8 mouse cellular contexts compared by ENCODE assay signal in the genomic region with DNA sequence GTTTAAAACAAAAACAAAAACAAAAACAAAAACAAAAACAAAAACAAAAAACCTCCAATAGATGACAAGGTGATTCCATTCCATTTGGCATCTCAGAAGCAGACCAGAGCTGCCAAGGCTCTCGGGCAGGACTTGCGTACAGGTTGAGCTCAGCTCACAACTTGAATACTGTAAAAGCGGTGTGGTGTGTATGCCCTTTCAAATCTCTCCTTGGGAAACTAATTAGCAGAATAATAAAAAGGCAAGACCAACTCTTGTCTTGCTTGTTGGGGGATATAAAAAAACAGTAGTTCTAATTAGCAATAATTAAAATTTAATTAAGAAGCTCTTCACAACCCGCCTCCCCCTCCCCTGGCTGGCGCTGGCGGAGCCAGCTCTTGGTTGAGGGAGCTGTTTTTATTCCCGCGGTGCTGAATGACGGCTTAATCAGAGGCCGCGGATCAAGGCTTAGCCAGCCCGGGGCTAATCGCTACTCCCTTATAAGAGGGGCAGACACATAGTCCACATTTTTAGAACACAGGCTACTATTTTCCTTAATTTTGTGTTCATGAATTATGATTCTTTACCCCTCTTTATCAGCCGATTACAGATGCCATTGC. TPM values are rescaled to one million over a fixed set of nuclear protein-coding genes. Genes with fewer than 3 reads are reported as not detected.
DNase-seq lines count a peak whose midpoint lies in the region; ATAC-seq and TF ChIP-seq lines count a peak whose summit lies in the region.

No protein-coding gene starts in this region.

- H3K4me2 ChIP-seq in midbrain, embryonic 16.5 days (ENCODE audit: low read length), result peak overlapping the region; percentile 48
- H3K4me2 ChIP-seq in intestine, postnatal 0 days (replicated peaks; ENCODE audit: low read depth), result no peak overlapping the region

- no peaks in the 10 kb centered on the region; the same call in 1 of the 2 replicates for H3K27me3 ChIP-seq in midbrain, embryonic 16.5 days (ENCODE audit: control insufficient read depth, insufficient read depth, low read depth, low read length)
- H3K27me3 ChIP-seq in intestine, postnatal 0 days (replicated peaks; ENCODE audit: control insufficient read depth, insufficient read depth, low read length), result 0 out of 2 replicates have a peak, but pooled peaks cover 8% of the 10 kb centered on the region
- no peaks in the 10 kb centered on the region; the same call in 1 of the 2 replicates for H3K27me3 ChIP-seq in cerebellum, adult 2 months (ENCODE audit: control insufficient read depth, insufficient read depth, low read length)

- peak; percentile 71 for ATAC-seq in midbrain, embryonic 16.5 days
- ATAC-seq in intestine, postnatal 0 days, result no peak

- TF ChIP-seq CTCF in intestine, postnatal 0 days (IDR thresholded peaks at IDR 0.05; ENCODE audit: low read depth), result no peak
- no peak for TF ChIP-seq CTCF in cerebellum, adult 2 months (IDR thresholded peaks at IDR 0.05; ENCODE audit: borderline replicate concordance, insufficient read depth, low read depth, low read length)

- peak overlapping the region; percentile 21 for H3K4me3 ChIP-seq in midbrain, embryonic 16.5 days (ENCODE audit: low read depth, low read length)
- H3K4me3 ChIP-seq in intestine, postnatal 0 days (ENCODE audit: low read depth, low read length), result no peak overlapping the region
- H3K4me3 ChIP-seq in cerebellum, adult 2 months (replicated peaks; ENCODE audit: insufficient read depth, low read depth, low read length), result no peak overlapping the region

- no peak overlapping the region for H3K27ac ChIP-seq in midbrain, embryonic 16.5 days (ENCODE audit: low read length)
- no peak overlapping the region for H3K27ac ChIP-seq in intestine, postnatal 0 days (ENCODE audit: low read depth, low read length)
- H3K27ac ChIP-seq in cerebellum, adult 2 months (ENCODE audit: insufficient read depth, low read length), result no peak overlapping the region

- H3K9me3 ChIP-seq in midbrain, embryonic 16.5 days (replicated peaks; ENCODE audit: control insufficient read depth, low read length, poor library complexity, severe bottlenecking), result no peaks in the 10 kb centered on the region
- no peaks in the 10 kb centered on the region for H3K9me3 ChIP-seq in intestine, postnatal 0 days (ENCODE audit: control insufficient read depth)

- peaks cover 7% of the 10 kb centered on the region for H3K4me1 ChIP-seq in midbrain, embryonic 16.5 days (ENCODE audit: control insufficient read depth, insufficient read depth, low read length)
- no peaks in the 10 kb centered on the region for H3K4me1 ChIP-seq in intestine, postnatal 0 days (replicated peaks; ENCODE audit: control insufficient read depth, insufficient read depth, low read length)
- no peaks in the 10 kb centered on the region for H3K4me1 ChIP-seq in cerebellum, adult 2 months (ENCODE audit: control insufficient read depth, insufficient read depth, low read length)

- 0 out of 2 replicates have a peak overlapping the region, but pooled peaks have one; percentile 32 for H3K9ac ChIP-seq in midbrain, embryonic 16.5 days (ENCODE audit: low read depth, low read length)
- H3K9ac ChIP-seq in intestine, postnatal 0 days (ENCODE audit: low read depth, low read length), result no peak overlapping the region

- DNase-seq in heart, postnatal 4 days, result peak; percentile 20
- no peak for DNase-seq in heart, adult 8-10 months (ENCODE audit: low spot score)
- DNase-seq in adrenal gland, postnatal 36 days, result peak; percentile 14 to 19
- DNase-seq in forelimb bud, embryonic 11.5 days (ENCODE audit: low read depth, low spot score), result peak; percentile 58
- no peak for DNase-seq in gastrocnemius, adult 8-10 months (ENCODE audit: low spot score in 2 of 2)
- DNase-seq in cerebellum, adult 2 months, result no peak

- WGBS in midbrain, embryonic 16.5 days, result 6% methylated on average over 14 of the region's 14 CpGs
- WGBS in intestine, postnatal 0 days, result 9% methylated on average over 14 of the region's 14 CpGs
- 14% methylated on average over 14 of the region's 14 CpGs for WGBS in cerebellum, adult 2 months

- no peak for TF ChIP-seq POLR2A in cerebellum, adult 2 months (IDR thresholded peaks at IDR 0.05; ENCODE audit: borderline replicate concordance, insufficient read depth, low read length)

- H3K36me3 ChIP-seq in midbrain, embryonic 16.5 days (ENCODE audit: control insufficient read depth, insufficient read depth, low read length), result no peaks in the 10 kb centered on the region
- H3K36me3 ChIP-seq in intestine, postnatal 0 days (ENCODE audit: control insufficient read depth, insufficient read depth), result no peaks in the 10 kb centered on the region

RNA-seq across cellular contexts. Expression of a gene that starts 28.4 kb away (rescaled TPM):
- not detected for total RNA-seq in heart, postnatal 4 days (2021)
- total RNA-seq in heart, adult 8-10 months (2022), result under 1 TPM in 1 of 4 experiments, not detected in 3; 0.16 TPM
- total RNA-seq in adrenal gland, postnatal 36 days (2021), result not detected
- not detected in 2 replicates for polyA plus RNA-seq in midbrain, embryonic 16.5 days (2015; fragmentation: Nextera tagmentation; extraction: Ambion mirVana)
- polyA plus RNA-seq in intestine, postnatal 0 days (2015; fragmentation: Nextera tagmentation; extraction: Ambion mirVana), result 0.13 TPM in 1 of 2 replicates, not detected in the other
- under 1 TPM in 1 of 4 experiments, not detected in 3; 0.15 TPM for total RNA-seq in gastrocnemius, adult 8-10 months (2022)
- polyA plus RNA-seq in cerebellum, adult 2 months (2012; rRNA removed), result 0.06 and 0.08 TPM in 2 replicates

RNA-seq across cellular contexts. Expression of a gene that starts 44.2 kb away (rescaled TPM):
- total RNA-seq in heart, postnatal 4 days (2021), result 10 to 100 TPM; 31.4 to 34.2 TPM
- total RNA-seq in heart, adult 8-10 months (2022), result 10 to 100 TPM; 27.4 to 65.8 (median 39.3) TPM
- 100 to 1,000 TPM in 1 of 2 experiments, 10 to 100 TPM in 1; 98.9 to 111 TPM for total RNA-seq in adrenal gland, postnatal 36 days (2021)
- polyA plus RNA-seq in midbrain, embryonic 16.5 days (2015; fragmentation: Nextera tagmentation; extraction: Ambion mirVana), result 55.2 and 64.3 TPM in 2 replicates
- polyA plus RNA-seq in intestine, postnatal 0 days (2015; fragmentation: Nextera tagmentation; extraction: Ambion mirVana), result 47.1 and 49.7 TPM in 2 replicates
- 10 to 100 TPM; 18.1 to 43.5 (median 29.1) TPM for total RNA-seq in gastrocnemius, adult 8-10 months (2022)
- polyA plus RNA-seq in cerebellum, adult 2 months (2012; rRNA removed), result 39.1 and 45.7 TPM in 2 replicates

Comparison
In these comparisons a context has a peak if more than half of its experiments do, and no peak if none do; other contexts are left out.
1. DNase-seq: peak in heart, postnatal 4 days (single experiment), adrenal gland, postnatal 36 days (2 of 2) and forelimb bud, embryonic 11.5 days (single experiment); none in heart, adult 8-10 months (single experiment), gastrocnemius, adult 8-10 months (0 of 2) and cerebellum, adult 2 months (0 of 2).